Mouse (Mus musculus) midbrain, embryonic 16.5 days (tissue): Measurements from ENCODE around the gene Crispld2. TPM values are rescaled to one million over a fixed set of nuclear protein-coding genes. Genes with fewer than 3 reads are reported as not detected.
A peak's percentile ranks its signal among the peaks of the same experiment; 100 is the strongest.

Experiments
- ATAC-seq: fragments of 200-750 bp; cut with Nextera tagmentation; 2 replicates; pipeline ENCODE4 v1.8.0; 2017; ENCODE audit warnings: moderate TSS enrichment
- H3K27ac ChIP-seq: fragments of 300-500 bp; sonication (generic); 2 replicates; pipeline ENCODE4 v1.5.1; 2014; ENCODE audit warnings: mild to moderate bottlenecking, low read length, mixed read lengths
- H3K27me3 ChIP-seq: fragments of 300-500 bp; sonication (generic); 2 replicates; pipeline ENCODE4 v1.6.1; 2014; ENCODE audit warnings: low read depth, low read length, mixed read lengths; ENCODE audit not compliant: control insufficient read depth, insufficient read depth
- H3K36me3 ChIP-seq: fragments of 300-500 bp; sonication (generic); 2 replicates; pipeline ENCODE4 v1.6.1; 2014; ENCODE audit warnings: mild to moderate bottlenecking, low read length, moderate library complexity, mixed read lengths; ENCODE audit not compliant: control insufficient read depth, insufficient read depth
- H3K4me1 ChIP-seq: fragments of 300-500 bp; sonication (generic); 2 replicates; pipeline ENCODE4 v1.6.1; 2014; ENCODE audit warnings: mild to moderate bottlenecking, low read length, mixed read lengths; ENCODE audit not compliant: control insufficient read depth, insufficient read depth
- H3K4me2 ChIP-seq: fragments of 300-500 bp; sonication (generic); 2 replicates; pipeline ENCODE4 v1.6.1; 2014; ENCODE audit warnings: mild to moderate bottlenecking, low read length, mixed read lengths
- H3K4me3 ChIP-seq: fragments of 300-500 bp; sonication (generic); 2 replicates; pipeline ENCODE4 v1.5.1; 2014; ENCODE audit warnings: low read depth, mild to moderate bottlenecking, low read length, moderate library complexity, mixed read lengths
- H3K9ac ChIP-seq: fragments of 300-500 bp; sonication (generic); 2 replicates; pipeline ENCODE4 v1.6.1; 2014; ENCODE audit warnings: low read depth, low read length, mixed read lengths
- H3K9me3 ChIP-seq: fragments of 300-500 bp; sonication (generic); replicated peaks from 2 replicates; pipeline ENCODE4 v1.6.1; 2014; ENCODE audit warnings: mild to moderate bottlenecking, low read length, mixed read lengths; ENCODE audit not compliant: control insufficient read depth, poor library complexity, severe bottlenecking
- WGBS: fragments of 180-500 bp; shearing (Covaris S2); extraction: QIAGEN DNeasy Blood & Tissue Kit; methylation state at CpG from one replicate; pipeline ENCODE4 v1.1.7; 2014; 5-methylcytosine and 5-hydroxymethylcytosine counted together
- polyA plus RNA-seq: library from polyadenylated mRNA; unstranded; fragments of >200 nt; fragmentation: Nextera tagmentation; extraction: Ambion mirVana; gene quantifications from 2 replicates; pipeline ENCODE4 v1.2.1, GENCODE M21; 2015

Crispld2 gene
- polyA plus RNA-seq, 1 experiment from 2014 or later = 2.4 TPM

- no peak for ATAC-seq
- H3K27me3 ChIP-seq = no peaks in the 10 kb centered on the region
- H3K36me3 ChIP-seq = no peaks in the 10 kb centered on the region
- no peaks in the 10 kb centered on the region for H3K4me1 ChIP-seq
- no peak overlapping the region for H3K27ac ChIP-seq
- H3K4me2 ChIP-seq = no peak overlapping the region
- no peak overlapping the region for H3K9ac ChIP-seq
- H3K4me3 ChIP-seq = no peak overlapping the region
- 88% methylated on average over 2 of the region's 2 CpGs for WGBS
- H3K9me3 ChIP-seq = no peaks in the 10 kb centered on the region
Measured at GRCm38 (mm10) chr8:120057078-120057477, 64.8 kb downstream of the Crispld2 start.

- no peaks in the 10 kb centered on the region for H3K36me3 ChIP-seq
- H3K27ac ChIP-seq = no peak overlapping the region
- H3K4me2 ChIP-seq = no peak overlapping the region
- H3K9me3 ChIP-seq = no peaks in the 10 kb centered on the region
- H3K4me1 ChIP-seq = no peaks in the 10 kb centered on the region
- WGBS = 90% methylated on average over 14 of the region's 14 CpGs
- ATAC-seq = no peak
- H3K4me3 ChIP-seq = no peak overlapping the region
- H3K27me3 ChIP-seq = no peaks in the 10 kb centered on the region
- no peak overlapping the region for H3K9ac ChIP-seq
Measured at GRCm38 (mm10) chr8:120062742-120063141, 70.5 kb downstream of the Crispld2 start.

GRCm38 (mm10) chr8:120063326-120063725, 71.1 kb downstream of the Crispld2 start:
- Histone ChIP-seq H3K9me3 (no peaks in the 10 kb centered on the region), H3K9ac (no peak overlapping the region), H3K36me3 (no peaks in the 10 kb centered on the region), H3K4me3 (no peak overlapping the region), H3K27ac (no peak overlapping the region), H3K27me3 (no peaks in the 10 kb centered on the region), H3K4me1 (no peaks in the 10 kb centered on the region), H3K4me2 (no peak overlapping the region)
- WGBS = 85% methylated on average over 3 of the region's 3 CpGs
- no peak for ATAC-seq

- no peaks in the 10 kb centered on the region for H3K9me3 ChIP-seq
- H3K4me1 ChIP-seq = no peaks in the 10 kb centered on the region
- H3K27ac ChIP-seq = no peak overlapping the region
- H3K27me3 ChIP-seq = no peaks in the 10 kb centered on the region
- no peak overlapping the region for H3K4me3 ChIP-seq
- no peak for ATAC-seq
- H3K9ac ChIP-seq = no peak overlapping the region
- no peaks in the 10 kb centered on the region for H3K36me3 ChIP-seq
- H3K4me2 ChIP-seq = no peak overlapping the region
- WGBS = 92% methylated on average over 8 of the region's 8 CpGs
Measured at GRCm38 (mm10) chr8:120065611-120066010, 73.4 kb downstream of the Crispld2 start.

DNA sequence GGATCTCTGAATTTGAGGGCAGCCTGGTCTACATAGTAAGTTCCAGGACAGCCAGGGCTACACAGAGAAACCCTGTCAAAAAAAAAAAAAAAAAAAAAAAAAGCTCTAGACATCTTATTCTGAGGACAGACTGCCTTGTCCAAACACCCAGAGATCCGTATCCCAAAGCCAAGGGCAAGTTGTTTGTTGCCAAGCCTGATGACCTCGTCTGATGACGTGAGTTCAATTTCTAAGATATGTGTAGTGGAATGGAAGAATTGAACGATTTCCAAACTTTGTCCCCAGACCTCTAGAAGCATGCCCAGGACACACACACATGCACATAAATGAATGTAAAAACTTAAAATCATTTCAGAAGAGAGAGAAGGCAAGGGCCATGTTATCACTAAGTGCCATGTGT, 74.0 kb downstream of the Crispld2 start:
- Histone ChIP-seq H3K9me3 (no peaks in the 10 kb centered on the region), H3K4me3 (no peak overlapping the region), H3K36me3 (no peaks in the 10 kb centered on the region), H3K27ac (no peak overlapping the region), H3K4me1 (no peaks in the 10 kb centered on the region), H3K4me2 (no peak overlapping the region), H3K27me3 (no peaks in the 10 kb centered on the region), H3K9ac (no peak overlapping the region)
- WGBS = 91% methylated on average over 4 of the region's 4 CpGs
- ATAC-seq = no peak

GRCm38 (mm10) chr8:120067936-120068668, 75.9 kb downstream of the Crispld2 start:
- no peak overlapping the region for H3K4me3 ChIP-seq
- no peak overlapping the region for H3K9ac ChIP-seq
- H3K27me3 ChIP-seq = no peaks in the 10 kb centered on the region
- 59% methylated on average over 19 of the region's 19 CpGs for WGBS
- no peak overlapping the region for H3K27ac ChIP-seq
- H3K9me3 ChIP-seq = no peaks in the 10 kb centered on the region
- H3K36me3 ChIP-seq = no peaks in the 10 kb centered on the region
- no peak overlapping the region for H3K4me2 ChIP-seq
- no peaks in the 10 kb centered on the region for H3K4me1 ChIP-seq
- no peak for ATAC-seq

- Histone ChIP-seq H3K27ac (no peak overlapping the region), H3K9me3 (no peaks in the 10 kb centered on the region), H3K4me2 (no peak overlapping the region), H3K4me3 (no peak overlapping the region), H3K4me1 (0 out of 2 replicates have a peak, but pooled peaks cover 2% of the 10 kb centered on the region), H3K27me3 (no peaks in the 10 kb centered on the region), H3K9ac (no peak overlapping the region), H3K36me3 (no peaks in the 10 kb centered on the region)
- peak; percentile 78 for ATAC-seq
- 26% methylated on average over 4 of the region's 4 CpGs for WGBS
Measured at GRCm38 (mm10) chr8:120071684-120072083, 79.4 kb downstream of the Crispld2 start.

- H3K9ac ChIP-seq = no peak overlapping the region
- 0 out of 2 replicates have a peak, but pooled peaks cover 2% of the 10 kb centered on the region for H3K4me1 ChIP-seq
- no peaks in the 10 kb centered on the region for H3K9me3 ChIP-seq
- H3K36me3 ChIP-seq = no peaks in the 10 kb centered on the region
- H3K27me3 ChIP-seq = no peaks in the 10 kb centered on the region
- no peak overlapping the region for H3K4me3 ChIP-seq
- H3K4me2 ChIP-seq = no peak overlapping the region
- 54% methylated on average over 9 of the region's 9 CpGs for WGBS
- H3K27ac ChIP-seq = no peak overlapping the region
- peak; percentile 11; the same call in 1 of the 2 replicates for ATAC-seq
Measured at GRCm38 (mm10) chr8:120072259-120072658, 80.0 kb downstream of the Crispld2 start.

DNA sequence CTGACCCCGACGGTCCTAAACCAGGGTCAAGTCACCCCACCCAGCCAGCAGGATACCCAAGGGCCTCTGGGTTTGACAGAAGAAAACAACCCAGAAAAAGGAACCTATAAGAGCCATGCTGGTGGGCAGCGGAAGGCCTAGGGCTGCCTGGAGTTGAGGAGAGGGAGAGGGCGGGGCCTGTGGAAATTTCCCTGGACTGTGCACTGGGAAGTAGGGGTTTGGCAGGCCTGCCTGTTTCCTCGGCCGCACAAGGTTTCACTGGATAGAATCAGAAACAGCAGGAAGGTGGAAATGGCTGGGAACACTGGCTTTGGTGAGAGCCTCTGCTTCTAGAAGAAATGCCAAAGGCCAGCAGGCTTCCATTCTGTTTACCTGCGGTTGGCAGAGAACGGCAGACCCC, 80.6 kb downstream of the Crispld2 start:
- no peak overlapping the region for H3K9ac ChIP-seq
- H3K27ac ChIP-seq = no peak overlapping the region
- H3K27me3 ChIP-seq = no peaks in the 10 kb centered on the region
- H3K9me3 ChIP-seq = no peaks in the 10 kb centered on the region
- 83% methylated on average over 8 of the region's 8 CpGs for whole genome bisulfite sequencing
- no peak overlapping the region for H3K4me3 ChIP-seq
- no peak overlapping the region for H3K4me2 ChIP-seq
- H3K36me3 ChIP-seq = no peaks in the 10 kb centered on the region
- H3K4me1 ChIP-seq = 0 out of 2 replicates have a peak, but pooled peaks cover 2% of the 10 kb centered on the region
- ATAC-seq = no peak
